Mouse (Mus musculus): ENCODE data around the gene Cope.

- TF ChIP-seq CTCF (IDR thresholded peaks at IDR 0.05; ENCODE audit: control insufficient read depth, insufficient read depth, low read length), result no peak
- TF ChIP-seq POLR2A (IDR thresholded peaks at IDR 0.05; ENCODE audit: borderline replicate concordance, control insufficient read depth, low read depth, low read length), result no peak
These were observed 17.0 kb upstream of the Cope start for GRCm38 (mm10) chr8:70285304-70285703.

All from bone marrow, adult 2 months (tissue).